Mouse (Mus musculus) layer of hippocampus, adult 2 months (tissue): ENCODE measurements at regions not wholly inside any gene's neighbourhood (a gene's known extent, or its start where the extent isn't known, plus 50 kb on each side); places are given as distances from the start of the nearest gene placed in this dataset.
"Not testable (repeated sequence)": the region's sequence is repeated elsewhere in the genome, so short reads cannot be mapped to it uniquely, and the experiment has no call there.

Source experiments
- DNase-seq, 2 experiments: peaks; one replicate each; pipeline ENCODE4 v3.0.0; 2022; ENCODE audit warnings: low spot score in 2 of 2
- H3K27ac ChIP-seq: fragments of 200-600 bp; 2 replicates; pipeline ENCODE4 v1.8.1; 2022
- H3K4me3 ChIP-seq: fragments of 200-600 bp; 2 replicates; pipeline ENCODE4 v1.8.1; 2022; ENCODE audit warnings: mild to moderate bottlenecking
- CTCF ChIP-seq: fragments of 200-600 bp; conservative IDR thresholded peaks from 2 replicates; pipeline ENCODE4 v1.8.1; 2022; ENCODE audit warnings: antibody characterized with exemption, mild to moderate bottlenecking, moderate library complexity

DNA sequence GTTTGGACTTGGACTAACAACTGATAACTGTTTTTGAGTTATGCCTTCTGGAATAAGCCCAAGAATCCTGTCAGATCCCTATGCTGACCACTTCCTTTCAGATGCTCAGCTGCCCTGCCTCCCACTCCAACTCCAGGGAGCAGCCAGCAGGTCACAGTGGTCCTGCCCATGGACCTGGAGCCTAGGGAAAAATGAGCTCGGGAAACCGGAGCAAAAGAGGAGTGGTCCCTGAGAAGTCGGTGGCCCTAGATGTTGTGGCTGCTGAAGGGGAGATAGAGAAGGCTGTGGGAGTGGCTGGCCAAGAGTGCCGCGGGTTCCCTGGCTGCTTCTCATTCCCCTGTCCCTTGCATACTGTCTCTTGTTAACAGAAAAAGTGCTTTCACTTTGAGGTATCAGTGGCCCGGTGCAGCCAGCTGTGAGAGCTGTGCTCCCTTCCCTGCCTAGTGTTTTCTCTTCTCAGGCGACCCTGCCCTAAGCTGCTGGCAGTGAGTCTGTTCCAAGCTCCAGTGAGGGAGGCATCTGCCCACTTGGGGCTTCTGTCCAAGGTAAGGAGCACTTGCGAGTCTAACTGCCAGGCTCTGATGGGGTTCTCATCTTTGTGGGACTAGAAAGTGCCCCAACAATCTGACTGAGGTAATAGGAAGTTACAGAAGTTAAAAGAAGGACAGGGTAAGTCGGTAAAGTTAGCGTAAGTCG lies 357.2 kb downstream of the Plekhb2 start:
- Histone ChIP-seq H3K27ac (no peak overlapping the region), H3K4me3 (no peak overlapping the region)
- DNase-seq, result no peak
- TF ChIP-seq CTCF, result no peak

DNA sequence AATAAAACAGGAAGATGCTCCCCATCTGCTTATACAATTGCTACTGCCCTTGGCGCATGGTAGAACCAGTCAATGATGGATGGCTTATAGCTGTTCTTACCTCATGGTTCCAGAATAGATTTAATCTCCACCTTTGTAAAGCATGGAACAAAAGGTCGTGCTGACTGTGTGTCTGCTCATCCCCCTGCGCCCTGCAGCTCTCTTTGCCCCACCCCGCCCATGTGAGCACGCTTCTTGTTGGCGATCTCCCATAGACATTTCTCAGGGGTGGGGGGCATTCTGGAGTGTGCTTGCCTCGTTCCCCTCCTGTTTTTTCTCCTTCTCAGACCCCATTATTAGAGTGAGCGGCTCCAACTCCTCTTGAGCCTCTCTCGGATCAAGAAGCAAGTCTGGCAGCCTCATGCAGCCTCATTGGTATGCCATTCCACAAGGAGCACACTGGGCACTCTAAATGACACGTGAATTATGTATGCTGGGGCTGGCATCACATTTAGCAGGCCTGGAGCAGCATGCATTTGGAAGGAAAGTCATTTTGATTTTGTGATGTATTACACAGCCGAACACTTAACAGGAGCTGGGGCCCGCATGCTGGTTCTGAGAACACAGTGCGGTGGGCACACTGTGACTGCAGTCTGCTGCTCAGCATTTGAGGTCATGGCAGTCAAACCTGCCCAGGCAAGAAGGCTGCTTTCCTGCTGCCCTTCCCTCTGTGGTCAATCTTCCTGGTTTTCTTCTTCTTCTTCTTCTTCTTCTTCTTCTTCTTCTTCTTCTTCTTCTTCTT lies 362.5 kb downstream of the Plekhb2 start:
- no peak overlapping the region for H3K4me3 ChIP-seq
- no peak overlapping the region for H3K27ac ChIP-seq
- no peak for DNase-seq
- no peak for TF ChIP-seq CTCF

DNA sequence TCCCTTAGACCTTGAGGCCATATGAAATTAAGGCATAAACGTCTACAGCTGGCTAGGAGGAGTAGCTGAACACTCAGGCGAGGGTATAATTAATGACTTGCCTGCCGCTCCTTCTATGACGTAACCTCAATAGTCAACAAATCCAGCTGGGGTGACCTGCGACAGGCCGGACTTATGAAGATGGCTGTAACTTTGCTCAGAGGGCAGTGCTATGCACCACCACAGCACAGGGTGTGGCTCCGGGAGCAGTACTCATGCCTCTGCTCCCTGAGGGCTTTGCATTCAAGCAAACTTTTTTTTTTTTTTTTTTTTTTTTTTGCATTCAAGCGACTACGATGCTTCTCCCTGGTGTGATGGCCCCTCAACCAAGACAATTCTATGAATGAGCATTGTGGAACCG lies 364.1 kb downstream of the Plekhb2 start:
- no peak for TF ChIP-seq CTCF
- H3K4me3 ChIP-seq, result no peak overlapping the region
- DNase-seq, result no peak
- no peak overlapping the region for H3K27ac ChIP-seq

DNA sequence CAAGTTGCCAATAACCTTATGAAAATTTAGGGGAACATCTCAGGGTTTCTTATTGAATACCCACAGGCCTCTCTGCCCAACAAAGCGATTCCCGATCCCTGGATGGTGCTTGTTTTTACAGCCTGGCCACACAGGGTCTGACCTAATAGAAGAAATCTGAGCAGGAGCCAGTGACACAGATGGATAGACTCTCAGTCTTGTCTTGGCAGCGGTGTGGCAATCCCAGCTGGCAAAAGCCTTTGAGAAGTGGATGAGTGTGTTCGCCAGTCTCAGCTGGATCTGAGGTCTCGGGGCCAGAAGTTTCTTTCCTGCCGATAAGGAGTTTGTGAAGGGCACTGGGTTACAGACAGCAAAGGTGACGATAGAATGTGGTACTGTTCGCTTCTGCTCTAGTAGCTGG lies 366.6 kb downstream of the Plekhb2 start:
- DNase-seq, result no peak
- no peak for TF ChIP-seq CTCF
- no peak overlapping the region for H3K27ac ChIP-seq
- no peak overlapping the region for H3K4me3 ChIP-seq

DNA sequence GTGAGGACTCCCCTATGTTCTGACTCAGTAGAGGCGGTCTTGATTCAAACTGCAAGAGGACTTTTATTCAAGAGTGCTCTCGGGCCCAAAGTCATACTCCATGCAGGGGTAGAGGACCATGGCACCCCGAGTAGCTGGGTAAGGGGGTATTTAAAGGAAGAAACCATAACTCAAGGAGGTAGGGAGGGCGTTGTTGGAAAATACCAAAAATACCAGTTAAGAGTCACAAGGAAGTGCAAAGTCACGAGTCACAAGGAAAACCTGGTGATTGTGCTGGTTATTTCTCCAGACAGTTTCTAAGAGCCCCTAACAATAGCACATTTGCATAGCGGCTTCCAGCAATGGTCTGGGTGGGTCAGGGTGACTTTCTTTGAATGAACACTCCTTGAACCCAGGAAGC lies 370.4 kb downstream of the Plekhb2 start:
- H3K4me3 ChIP-seq, DNase-seq: not testable (repeated sequence)

DNA sequence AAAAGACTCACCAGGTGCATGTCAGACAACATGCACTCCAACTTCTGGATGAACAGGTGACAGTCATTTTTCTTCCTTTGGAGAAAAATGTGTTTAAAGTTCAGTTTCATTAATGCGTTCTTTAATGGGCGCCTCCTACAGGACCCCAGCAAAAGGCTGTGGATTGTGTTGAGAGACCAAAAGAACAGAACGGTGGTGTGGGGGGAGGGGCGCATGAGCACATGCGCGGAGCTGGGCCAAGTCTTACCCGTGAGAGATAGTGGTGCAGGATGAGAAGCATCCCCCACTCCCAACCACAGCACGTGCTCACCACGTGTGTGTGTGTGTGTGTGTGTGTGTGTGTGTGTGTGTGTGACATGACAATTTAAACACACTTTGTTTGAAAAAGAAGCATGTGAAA lies 371.0 kb downstream of the Plekhb2 start:
- Histone ChIP-seq H3K4me3 (no peak overlapping the region), H3K27ac (no peak overlapping the region)
- TF ChIP-seq CTCF, result no peak
- DNase-seq, result no peak

More for the DNA sequence above, 370.4 kb downstream of the Plekhb2 start:
- not testable (repeated sequence) for H3K27ac ChIP-seq

DNA sequence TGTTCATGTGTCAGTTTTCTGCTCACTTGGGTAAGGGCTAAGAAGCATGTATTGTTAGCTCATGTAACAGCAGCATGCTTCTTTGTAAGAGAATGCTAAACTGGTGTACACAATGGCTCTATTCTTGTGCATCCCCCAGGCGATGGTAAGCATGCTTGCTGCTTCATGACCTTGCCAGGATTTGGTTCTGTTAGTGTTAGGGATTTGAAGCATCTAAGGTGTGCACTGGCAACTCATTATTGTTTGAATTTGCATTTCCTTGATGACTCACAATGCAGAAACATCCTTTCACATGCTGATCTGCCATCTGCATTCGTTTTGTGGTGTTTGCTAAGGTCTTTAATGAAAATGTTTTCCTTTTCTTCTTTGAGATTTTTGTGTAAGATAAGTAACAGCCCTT lies 382.8 kb downstream of the Plekhb2 start:
- no peak for DNase-seq
- TF ChIP-seq CTCF, result no peak
- Histone ChIP-seq H3K27ac (no peak overlapping the region), H3K4me3 (no peak overlapping the region)

DNA sequence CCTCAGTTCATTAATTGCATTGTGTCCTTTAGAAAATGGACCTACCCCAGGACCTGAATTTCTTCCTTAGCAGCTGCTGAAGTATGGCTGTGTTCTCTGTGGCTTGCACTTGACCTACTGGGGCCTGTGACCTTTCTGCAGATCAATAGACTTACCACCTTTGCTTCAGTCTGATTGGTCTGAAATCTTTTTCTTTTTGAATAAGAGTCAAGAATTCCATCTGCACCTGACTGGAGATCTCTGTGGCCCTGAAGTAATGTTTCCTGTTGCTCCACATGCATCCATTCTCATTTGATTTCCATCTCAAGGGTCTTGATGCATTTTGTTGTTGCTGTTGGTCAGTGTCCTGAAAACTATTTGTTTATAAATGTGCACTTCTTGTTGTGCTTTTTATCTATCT lies 388.4 kb downstream of the Plekhb2 start:
- H3K4me3 ChIP-seq, result no peak overlapping the region
- H3K27ac ChIP-seq, result no peak overlapping the region
- no peak for DNase-seq
- TF ChIP-seq CTCF, result no peak

DNA sequence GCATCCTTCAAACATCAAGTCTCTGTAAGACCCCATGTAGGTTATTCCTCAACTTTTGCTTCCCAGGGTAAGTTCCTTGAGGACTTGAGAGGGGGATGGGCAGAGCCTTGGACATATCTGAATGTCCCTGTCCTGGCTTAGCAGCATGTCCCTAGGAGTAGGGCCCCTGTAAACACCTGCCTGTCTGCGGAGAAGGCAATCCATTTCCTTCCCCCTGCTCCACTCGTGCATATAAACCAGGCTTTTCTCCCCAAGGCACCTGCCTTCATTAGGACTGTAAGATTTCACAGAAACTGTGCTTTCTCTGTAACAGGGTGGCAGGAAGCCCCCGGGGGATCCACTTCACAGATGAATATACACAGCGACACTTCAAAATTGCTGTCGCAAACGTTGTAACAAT lies 393.1 kb downstream of the Plekhb2 start:
- H3K27ac ChIP-seq, result no peak overlapping the region
- no peak for DNase-seq

DNA sequence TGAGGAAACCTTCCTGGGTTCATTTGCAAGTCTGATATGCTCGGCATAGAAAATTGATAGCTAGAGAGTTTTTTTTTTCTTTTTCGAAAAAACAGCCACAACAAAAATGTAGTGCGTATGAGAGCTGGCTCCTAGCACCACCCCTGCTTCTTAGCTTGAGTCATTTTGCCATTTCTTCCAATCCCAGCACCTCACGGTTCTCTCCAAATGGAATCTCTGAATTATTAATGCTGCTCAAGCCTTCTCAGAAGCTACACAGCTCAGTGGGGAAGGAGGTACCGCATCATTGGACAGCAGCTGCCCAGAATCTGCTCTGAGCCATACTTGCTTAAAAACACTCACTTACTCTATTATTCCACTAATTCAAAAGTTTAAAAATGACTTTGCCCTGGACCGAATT lies 393.6 kb downstream of the Plekhb2 start:
- TF ChIP-seq CTCF, result no peak
- Histone ChIP-seq H3K27ac (no peak overlapping the region), H3K4me3 (no peak overlapping the region)
- no peak for DNase-seq

More for the DNA sequence above, 393.1 kb downstream of the Plekhb2 start:
- TF ChIP-seq CTCF, result no peak
- no peak overlapping the region for H3K4me3 ChIP-seq

DNA sequence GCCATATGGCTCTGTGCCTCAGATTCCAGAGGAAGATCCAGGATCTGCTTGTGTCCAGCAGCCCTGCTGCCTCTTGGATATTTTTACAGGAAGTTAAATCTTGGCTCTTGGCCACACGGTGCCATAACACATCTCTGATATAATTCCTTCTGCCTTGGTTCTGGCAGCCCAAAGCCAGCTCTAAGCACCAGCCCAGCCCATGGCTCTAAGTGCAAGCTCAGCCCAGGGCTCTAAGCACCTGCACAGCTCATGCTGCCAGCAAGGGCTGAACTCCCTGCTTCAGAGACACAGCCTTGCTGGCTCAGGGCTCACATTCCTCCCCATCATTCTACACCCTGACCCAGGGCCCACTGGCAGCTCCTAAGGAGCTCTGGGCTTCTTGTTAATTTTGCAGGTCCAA lies 415.3 kb downstream of the Plekhb2 start:
- TF ChIP-seq CTCF, result no peak
- no peak overlapping the region for H3K4me3 ChIP-seq
- no peak overlapping the region for H3K27ac ChIP-seq
- no peak for DNase-seq

DNA sequence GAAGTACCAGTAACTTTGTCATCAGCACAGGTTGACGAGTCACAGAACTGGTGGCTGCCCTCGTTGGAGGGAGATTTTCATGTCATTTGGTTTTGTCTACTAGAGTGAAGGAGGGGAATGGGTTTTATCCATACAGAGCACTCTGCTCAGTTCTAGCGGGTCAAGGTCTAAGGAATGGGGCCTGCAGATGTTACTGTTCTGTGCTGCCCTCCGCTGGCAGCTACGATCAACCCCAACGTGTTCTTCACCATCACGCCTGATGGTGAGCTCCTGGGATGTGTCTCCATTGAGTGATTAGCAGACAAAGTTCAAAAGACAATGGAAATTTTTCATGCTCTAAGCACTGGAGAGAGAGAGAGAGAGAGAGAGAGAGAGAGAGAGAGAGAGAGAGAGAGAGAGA lies 416.9 kb downstream of the Plekhb2 start:
- Histone ChIP-seq H3K27ac (no peak overlapping the region), H3K4me3 (no peak overlapping the region)
- TF ChIP-seq CTCF, result peak; percentile 69
- DNase-seq, result peak in 1 of 2 experiments; percentile 12

DNA sequence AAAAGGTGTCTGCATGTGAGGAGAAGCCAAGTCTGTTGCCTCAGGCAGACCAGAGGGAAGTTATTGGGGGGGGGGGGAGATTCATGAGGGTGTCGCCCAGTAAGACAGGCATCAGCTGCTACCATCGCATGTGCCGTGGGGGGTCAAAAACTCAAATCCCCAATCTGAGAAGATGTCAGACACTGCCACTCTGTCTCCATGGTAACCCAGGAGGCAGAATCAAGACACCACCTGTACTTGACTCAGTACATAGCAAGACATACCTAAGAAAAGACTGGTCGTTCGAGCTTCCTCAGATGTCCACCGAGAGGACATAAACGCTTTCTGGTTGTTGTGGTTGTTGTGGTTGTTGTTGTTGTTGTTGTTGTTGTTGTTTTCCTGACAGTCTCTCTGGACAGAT lies 418.1 kb downstream of the Plekhb2 start:
- Histone ChIP-seq H3K4me3 (no peak overlapping the region), H3K27ac (no peak overlapping the region)
- no peak for DNase-seq
- TF ChIP-seq CTCF, result no peak

DNA sequence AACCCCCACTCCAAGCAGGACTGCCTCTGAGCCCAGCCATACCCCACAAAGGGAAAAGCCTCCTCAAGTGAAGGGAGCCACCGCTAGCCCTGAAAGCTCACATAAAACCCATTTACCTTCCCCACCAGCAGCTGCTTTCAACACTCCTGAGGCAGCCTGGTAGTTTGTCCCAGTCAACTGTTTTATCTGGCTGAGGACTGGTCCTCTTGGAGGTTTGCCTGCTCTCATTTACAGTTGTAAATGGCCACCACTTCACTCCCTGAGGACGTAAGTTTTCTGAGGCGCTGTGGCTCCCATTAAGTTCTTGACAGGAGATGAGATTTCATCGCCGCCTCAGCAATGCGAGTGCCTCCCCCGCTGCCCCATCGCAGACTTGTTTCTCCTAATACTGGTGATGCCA lies 425.2 kb downstream of the Plekhb2 start:
- H3K4me3 ChIP-seq, result no peak overlapping the region
- H3K27ac ChIP-seq, result no peak overlapping the region
- TF ChIP-seq CTCF, result no peak
- no peak for DNase-seq
